Mouse (Mus musculus): ENCODE data around the gene Olfr780.
"Not testable (repeated sequence)": the region's sequence is repeated elsewhere in the genome, so short reads cannot be mapped to it uniquely, and the experiment has no call there.

Olfr780 gene

DNA sequence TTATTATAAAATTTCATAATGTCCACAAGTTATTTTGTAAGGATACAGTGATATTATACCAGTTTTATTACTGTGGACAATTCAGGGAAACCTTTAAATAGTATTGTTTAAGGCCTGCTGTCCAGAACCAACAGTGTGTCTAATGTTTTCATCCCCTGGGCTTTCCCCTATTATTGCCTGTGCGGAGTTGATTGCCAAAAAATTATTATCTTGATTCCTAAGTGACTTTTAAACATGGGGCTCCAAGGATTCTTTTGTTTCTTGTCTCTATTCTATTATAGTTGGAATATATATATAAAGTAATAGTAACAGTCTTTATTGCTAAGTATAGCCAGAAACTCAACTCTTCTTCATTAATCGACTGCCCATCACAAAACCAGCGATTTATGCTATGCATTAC, at the start of gene Olfr780:
Gene Olfr780, plus strand, starts transcription at position 301 of the 400 bp plus-strand sequence.
- DNase-seq (ENCODE audit: low spot score) = no peak

DNA sequence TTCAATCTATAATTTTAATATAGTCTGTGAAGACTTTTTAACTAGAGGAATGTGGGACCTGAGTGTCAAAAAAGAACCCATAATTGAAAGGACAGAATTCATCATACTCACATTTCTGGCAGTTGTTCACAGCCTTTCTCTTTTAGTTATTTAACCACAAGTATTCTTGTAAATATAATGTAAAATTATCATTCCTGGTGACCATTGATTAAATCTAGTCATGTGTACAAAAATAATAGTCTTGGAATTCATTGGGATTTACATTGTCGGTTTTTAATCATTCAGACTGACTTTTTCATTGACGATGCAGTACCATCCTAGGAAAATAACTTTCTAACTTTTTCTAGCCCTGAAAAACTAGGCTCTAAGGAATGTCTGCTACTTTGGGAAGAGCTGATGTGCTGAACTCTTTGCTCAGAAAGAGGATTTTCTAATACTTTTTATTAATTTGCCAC, 46.8 kb upstream of the Olfr780 start, which contains the start of gene Olfr777:
Gene Olfr777, minus strand, starts transcription at position 405 of the 455 bp plus-strand sequence.
- DNase-seq (ENCODE audit: low spot score) = no peak

DNA sequence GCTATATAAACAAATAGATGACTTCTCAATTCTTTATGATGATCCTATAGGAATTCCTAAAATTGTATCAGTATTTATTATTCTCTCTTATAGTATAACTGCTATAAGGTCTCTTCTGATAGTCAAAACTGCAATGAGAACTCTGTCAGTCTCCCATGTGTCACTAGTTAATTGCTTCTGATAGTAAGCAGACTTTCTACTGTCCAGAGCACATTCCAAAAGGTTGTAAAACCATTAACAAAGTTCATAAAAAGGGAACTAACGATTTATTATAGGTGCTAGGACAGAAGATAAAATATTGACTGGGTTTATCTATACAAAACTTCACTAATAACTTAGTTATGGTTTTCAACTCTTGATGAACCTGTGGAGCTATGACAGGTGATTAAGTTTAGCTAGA, 4.9 kb upstream of the Olfr780 start:
- not testable (repeated sequence) for DNase-seq (ENCODE audit: low spot score)

DNA sequence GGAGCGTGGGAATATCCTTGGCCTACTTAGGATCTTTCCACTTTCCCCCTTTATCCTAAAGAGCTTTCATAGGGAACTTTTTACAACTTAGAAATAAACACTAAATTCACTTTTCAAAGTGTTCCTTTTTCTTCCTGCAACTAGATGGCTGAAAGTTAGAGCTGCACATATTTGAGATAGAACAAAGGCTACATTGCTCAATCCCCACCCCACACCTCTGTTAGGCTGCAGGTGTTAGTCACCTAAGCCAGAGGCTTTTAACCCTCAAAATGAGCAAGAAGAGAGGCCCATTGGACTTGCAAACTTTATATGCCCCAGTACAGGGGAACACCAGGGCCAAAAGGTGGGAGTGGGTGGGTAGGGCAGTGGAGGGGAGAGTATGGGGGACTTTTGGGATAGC, 4.4 kb upstream of the Olfr780 start:
- DNase-seq (ENCODE audit: low spot score) = not testable (repeated sequence)

DNA sequence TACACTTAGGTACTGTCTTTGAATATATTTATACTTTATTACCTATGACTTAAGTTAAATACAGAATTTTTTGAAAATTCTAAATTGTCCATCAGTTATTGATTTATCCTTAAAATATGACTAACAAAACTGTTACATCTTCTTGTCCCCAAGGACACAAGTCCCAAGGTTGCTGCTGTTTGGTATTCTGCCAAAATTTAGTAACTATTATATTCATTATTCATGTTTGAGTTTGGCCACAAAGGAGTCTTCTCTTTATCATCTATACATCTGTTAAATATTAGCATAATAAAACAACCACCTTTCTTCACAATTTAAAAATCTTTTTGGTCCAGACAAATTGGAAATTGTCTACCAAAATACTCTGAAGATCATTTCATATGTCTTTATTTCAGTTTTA, 10.6 kb downstream of the Olfr780 start, which contains the start of gene Olfr781:
Gene Olfr781, plus strand, starts transcription at position 301 of the 400 bp plus-strand sequence.
- no peak for DNase-seq (ENCODE audit: low spot score)

DNA sequence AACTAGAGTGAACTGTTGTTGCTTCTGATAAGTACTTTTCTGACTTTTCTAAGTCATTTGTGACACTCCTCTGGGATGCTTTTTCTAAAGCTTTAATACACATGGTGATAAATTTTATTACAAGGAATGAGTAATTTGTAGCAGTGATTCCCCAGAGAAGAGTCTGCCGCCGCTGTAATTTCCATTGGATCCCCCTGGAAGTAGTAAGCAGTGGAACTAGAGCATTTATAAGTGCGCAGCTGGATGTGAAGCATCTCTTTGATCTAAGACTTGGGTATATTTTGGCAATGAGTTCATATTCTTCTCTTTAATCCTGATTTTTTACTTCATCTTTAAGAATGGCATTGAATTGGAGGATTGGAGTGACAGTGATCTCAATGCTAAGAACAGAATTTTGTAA, 30.6 kb downstream of the Olfr780 start, which contains the start of gene Olfr782:
Gene Olfr782, plus strand, starts transcription at position 301 of the 400 bp plus-strand sequence.
- no peak for DNase-seq (ENCODE audit: low spot score)

DNA sequence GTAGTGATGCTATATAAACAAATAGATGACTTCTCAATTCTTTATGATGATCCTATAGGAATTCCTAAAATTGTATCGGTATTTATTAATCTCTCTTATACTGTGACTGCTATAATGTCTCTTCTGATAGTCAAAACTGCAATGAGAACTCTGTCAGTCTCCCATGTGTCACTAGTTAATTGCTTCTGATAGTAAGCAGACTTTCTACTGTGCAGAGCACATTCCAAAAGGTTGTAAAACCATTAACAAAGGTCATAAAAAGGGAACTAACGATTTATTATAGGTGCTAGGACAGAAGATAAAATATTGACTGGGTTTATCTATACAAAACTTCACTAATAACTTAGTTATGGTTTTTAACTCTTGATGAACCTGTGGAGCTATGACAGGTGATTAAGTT, 34.6 kb downstream of the Olfr780 start:
- not testable (repeated sequence) for DNase-seq (ENCODE audit: low spot score)

DNA sequence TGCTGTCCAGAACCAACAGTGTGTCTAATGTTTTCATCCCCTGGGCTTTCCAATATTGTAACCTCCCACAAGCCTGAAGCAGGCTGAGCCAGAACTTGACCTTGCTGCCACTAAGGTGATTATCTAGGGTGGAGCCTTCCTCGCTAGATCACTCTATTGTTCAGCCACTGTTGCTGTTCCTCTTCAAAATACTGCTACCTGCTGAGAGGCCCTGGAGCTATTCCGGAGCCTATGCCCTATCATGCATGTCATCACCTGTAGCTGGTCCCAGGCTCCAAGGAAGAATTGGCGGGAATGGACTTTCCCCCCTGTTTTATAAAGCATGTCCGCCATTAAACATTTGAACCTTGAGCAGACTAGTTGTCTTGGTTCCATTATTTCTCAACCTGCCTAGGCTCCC, 38.6 kb downstream of the Olfr780 start:
- DNase-seq (ENCODE audit: low spot score) = not testable (repeated sequence)

DNA sequence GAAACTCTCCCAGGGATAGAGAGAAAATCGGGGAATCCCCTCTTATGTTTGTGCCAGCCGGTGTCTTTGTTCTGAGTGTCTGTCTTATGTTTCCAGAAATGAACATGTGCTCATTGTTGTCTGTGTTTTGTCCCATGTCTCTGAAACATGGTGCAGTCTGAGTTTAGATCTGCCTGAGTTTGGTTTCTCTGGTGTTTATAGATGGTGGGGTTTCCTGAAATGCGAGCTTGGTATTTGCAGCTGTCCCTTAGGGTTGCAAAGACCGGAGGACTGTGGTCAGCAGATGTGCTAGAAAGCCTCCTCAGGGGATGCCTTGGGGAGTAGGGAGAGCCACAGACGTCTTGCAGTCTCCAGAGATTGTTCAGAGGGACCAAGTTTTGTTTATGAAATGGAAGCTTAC, 39.4 kb downstream of the Olfr780 start:
- DNase-seq (ENCODE audit: low spot score) = no peak
